Mouse (Mus musculus) embryo, embryonic 10 days (tissue): ENCODE measurements around the gene Abt1.

ENCODE experiments used
- DNase-seq: peaks from one replicate; pipeline ENCODE4 v3.0.0-alpha.2; 2015; ENCODE audit warnings: low spot score

The Abt1 gene

GRCm38 (mm10) chr13:23423286-23424051, at the start of gene Abt1:
Gene Abt1, minus strand, starts transcription at chr13:23423866.
- DNase-seq = peak; percentile 98

GRCm38 (mm10) chr13:23466911-23467310, 43.2 kb upstream of the Abt1 start:
- peak; percentile 89 for DNase-seq

DNA sequence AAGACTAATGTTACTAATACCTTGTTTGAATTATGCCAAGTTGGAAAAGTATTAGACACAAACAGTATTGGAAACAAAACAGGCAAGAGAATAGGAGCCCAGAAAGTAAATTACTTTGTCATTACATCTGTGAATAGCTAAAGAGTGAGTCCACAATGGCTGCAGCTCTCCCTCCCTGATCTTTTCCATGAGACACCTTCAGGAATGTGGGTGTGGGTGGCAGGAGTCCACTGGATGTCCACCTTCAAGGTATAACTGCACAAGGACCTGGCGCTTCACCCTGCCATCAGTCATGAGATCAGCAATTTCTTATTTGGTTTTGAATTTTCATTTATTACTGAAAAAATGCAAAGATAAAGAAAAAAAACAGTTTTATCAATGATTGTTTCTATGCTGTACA, 42.6 kb upstream of the Abt1 start:
- no peak for DNase-seq

DNA sequence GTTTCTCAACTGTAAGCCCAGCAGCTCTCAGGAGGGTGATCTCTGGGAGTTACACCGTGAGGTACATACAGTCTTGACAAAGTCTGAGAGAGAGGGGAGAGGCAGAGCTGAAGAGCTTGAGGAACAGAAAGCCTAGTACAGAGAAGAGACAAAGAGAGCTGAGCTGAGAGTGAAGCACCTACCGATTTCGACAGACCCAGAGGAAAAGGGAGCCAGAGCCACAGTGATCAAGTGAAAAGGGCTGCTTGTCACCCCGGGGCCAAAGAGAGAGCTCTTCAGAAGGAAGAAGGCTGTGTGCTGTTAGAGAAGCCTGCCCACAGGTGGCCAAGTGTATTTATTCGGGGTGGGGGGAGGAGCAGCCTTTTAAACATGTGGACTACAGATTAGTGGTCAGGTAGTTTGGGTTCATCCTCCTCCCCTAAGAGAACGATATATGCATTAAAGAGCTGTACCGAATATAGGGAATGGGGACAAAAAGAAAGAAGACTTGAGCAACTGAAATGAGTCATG, 42.0 kb upstream of the Abt1 start, which contains the start of gene Btn1a1:
Gene Btn1a1, minus strand, starts transcription at position 302 of the 510 bp plus-strand sequence.
- peak; percentile 25 for DNase-seq

DNA sequence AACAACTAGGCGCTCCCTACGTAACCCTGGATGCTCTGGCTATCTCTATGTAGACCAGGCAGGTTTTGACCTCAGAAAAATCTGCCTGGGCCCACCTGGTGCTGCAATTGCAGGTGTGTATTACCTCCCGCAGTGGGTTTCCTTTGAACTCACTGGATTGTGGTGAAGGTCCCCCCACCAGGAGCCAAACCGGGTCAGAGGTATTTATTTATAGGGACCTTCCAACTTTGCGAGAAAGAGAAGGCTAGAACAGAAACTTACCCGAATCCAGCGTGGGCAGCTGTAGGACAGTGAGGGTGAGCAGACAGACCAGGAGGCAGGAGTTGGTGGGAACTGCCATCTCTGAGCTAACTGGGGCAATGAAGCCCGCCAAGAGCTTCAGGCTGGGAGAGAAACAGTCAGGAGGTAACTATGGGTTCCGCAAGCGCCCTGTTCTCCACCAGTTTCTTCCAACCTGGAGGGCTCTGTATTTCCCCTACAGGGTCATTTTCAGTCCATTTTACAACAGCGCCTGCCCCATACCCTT, 41.2 kb upstream of the Abt1 start:
- DNase-seq = no peak

DNA sequence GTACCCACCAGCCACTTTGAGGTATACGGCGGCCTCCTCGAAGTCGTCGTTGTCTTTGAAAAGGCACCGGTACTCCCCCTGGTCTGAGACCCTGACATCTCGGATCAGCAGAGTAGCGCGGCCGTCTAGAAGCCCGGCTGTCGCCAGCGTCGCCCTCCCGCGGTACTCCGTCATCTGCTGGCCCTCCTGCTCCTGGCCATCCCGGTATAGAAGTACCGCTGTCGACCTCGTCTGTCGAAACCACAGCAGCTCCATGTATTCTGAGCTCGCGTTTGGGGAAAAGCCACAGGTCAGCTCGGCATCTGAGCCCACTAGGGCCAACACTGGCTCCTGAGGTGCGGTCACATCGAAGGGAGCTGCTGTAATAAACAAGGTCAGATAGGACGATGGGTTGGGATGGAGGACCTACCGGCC, 40.6 kb upstream of the Abt1 start:
- peak; percentile 74 for DNase-seq

- peak; percentile 92 for DNase-seq
Observed at GRCm38 (mm10) chr13:23463381-23464223, 39.9 kb upstream of the Abt1 start.

GRCm38 (mm10) chr13:23462669-23463068, 39.0 kb upstream of the Abt1 start:
- DNase-seq = no peak

GRCm38 (mm10) chr13:23462063-23462462, 38.4 kb upstream of the Abt1 start:
- DNase-seq = no peak

DNA sequence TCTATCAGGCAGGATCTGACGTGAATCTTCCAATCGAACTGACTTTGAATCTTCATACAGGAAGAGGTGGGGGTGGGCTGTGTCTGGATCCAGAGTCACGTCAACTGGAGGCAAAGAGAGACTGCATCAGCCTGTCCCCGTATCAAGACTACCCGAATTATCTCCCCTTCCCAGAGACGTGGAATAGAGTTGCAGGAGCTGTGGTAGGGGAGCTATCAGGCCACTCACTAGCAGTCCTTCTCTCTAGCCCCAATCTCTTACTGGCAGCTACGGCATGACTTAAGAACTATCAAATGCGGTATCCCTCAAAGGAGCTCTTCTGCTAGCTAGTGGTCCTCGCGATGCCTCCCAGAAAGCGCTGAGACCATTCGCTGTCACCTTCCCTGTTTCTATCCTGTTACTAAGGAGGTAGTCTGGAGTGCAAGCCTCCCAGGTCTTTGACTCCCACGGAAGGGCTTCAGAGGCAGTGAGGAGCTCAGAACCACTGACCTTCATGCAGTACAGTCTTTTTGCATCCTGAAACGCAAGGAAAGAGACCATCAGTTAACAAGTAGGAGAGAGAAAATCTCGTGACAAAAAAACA, 35.7 kb upstream of the Abt1 start:
- DNase-seq = peak; percentile 37

GRCm38 (mm10) chr13:23453926-23454325, 30.3 kb upstream of the Abt1 start:
- peak; percentile 20 for DNase-seq

DNA sequence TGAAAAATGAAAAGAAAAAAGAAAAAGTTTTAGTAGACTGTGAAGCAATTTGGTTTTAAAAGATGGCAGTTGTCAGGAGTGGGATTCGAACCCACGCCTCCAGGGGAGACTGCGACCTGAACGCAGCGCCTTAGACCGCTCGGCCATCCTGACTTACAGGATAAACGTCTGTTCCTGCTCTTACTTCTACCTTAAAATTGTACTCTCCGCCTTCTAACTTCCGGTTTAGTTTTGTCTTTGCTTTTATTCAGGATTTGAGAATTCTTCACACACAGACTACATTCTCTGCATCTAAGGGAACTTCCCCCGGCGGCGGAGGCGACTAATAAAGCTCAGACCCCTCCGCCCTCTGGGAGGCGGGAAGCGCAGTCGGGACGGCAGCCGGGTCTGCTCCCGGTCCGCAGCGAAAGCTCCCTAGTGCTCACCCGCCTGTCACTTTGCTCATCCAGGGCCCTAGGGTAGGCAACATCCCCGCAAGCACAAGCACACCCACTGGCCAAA, 29.7 kb upstream of the Abt1 start:
- DNase-seq = peak; percentile 86

- peak; percentile 95 for DNase-seq
Observed at GRCm38 (mm10) chr13:23450398-23450797, 26.7 kb upstream of the Abt1 start.

- DNase-seq = peak; percentile 92
Observed at GRCm38 (mm10) chr13:23449235-23450095, 25.8 kb upstream of the Abt1 start.

- DNase-seq = no peak
Observed at GRCm38 (mm10) chr13:23448758-23449157, 25.1 kb upstream of the Abt1 start.

- DNase-seq = peak; percentile 88
Observed at GRCm38 (mm10) chr13:23446498-23446952, 22.9 kb upstream of the Abt1 start.

- DNase-seq = peak; percentile 94
Observed at GRCm38 (mm10) chr13:23445561-23446320, 22.1 kb upstream of the Abt1 start.

DNA sequence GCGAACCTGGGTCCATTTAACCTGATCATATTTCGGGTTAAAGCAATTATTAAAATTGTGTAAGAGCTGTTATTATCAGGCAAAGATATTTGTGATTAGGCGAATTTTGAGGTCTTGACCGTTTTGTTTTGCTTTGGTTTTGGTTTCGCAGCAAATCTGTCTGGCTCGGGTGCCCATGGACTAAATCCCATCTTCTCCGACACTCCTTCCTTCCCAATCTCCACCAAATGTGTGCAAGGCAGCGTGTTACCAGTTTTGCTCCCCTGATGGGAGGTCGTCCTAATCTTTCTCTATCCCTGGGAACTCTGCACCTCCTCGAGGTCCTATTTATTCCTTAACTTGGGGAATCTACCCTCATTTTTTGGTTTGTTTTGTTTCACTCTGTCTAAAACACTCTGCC, 21.5 kb upstream of the Abt1 start:
- no peak for DNase-seq

GRCm38 (mm10) chr13:23444451-23444850, 20.8 kb upstream of the Abt1 start:
- no peak for DNase-seq

- no peak for DNase-seq
Observed at GRCm38 (mm10) chr13:23439901-23440300, 16.2 kb upstream of the Abt1 start.
